Mouse (Mus musculus) liver, embryonic 14.5 days (tissue): ENCODE results near the gene Gm17364. TPM values are rescaled to one million over a fixed set of nuclear protein-coding genes. Genes with fewer than 3 reads are reported as not detected.

ENCODE experiments used
- ATAC-seq: fragments of 200-750 bp; cut with Nextera tagmentation; 2 replicates; pipeline ENCODE4 v1.8.0; 2017; ENCODE audit warnings: moderate number of reproducible peaks, mild to moderate bottlenecking, moderate library complexity; ENCODE audit not compliant: insufficient read depth
- DNase-seq, 3 experiments: peaks; one replicate each; pipeline ENCODE4 v3.0.0-alpha.2; 2012 to 2013; ENCODE audit warnings: low read depth in 3 of 3, low spot score in 3 of 3
- H3K27ac ChIP-seq: fragments of 300-500 bp; sonication (generic); 2 replicates; pipeline ENCODE4 v1.5.1; 2014; ENCODE audit warnings: moderate library complexity, mild to moderate bottlenecking, control low read depth, inconsistent platforms
- H3K27me3 ChIP-seq: fragments of 300-500 bp; sonication (generic); 2 replicates; pipeline ENCODE4 v1.6.1; 2014; ENCODE audit warnings: mild to moderate bottlenecking, low read length, moderate library complexity; ENCODE audit not compliant: control insufficient read depth, insufficient read depth
- H3K36me3 ChIP-seq: fragments of 300-500 bp; sonication (generic); replicated peaks from 2 replicates; pipeline ENCODE4 v1.6.1; 2014; ENCODE audit warnings: low read depth; ENCODE audit not compliant: control insufficient read depth, insufficient read depth
- H3K4me1 ChIP-seq, 2 experiments: fragments of 200-500 bp in 1 of 2; fragments of 300-500 bp in 1 of 2; sonication (generic) in 1 of 2; replicated peaks; 2 replicates each; pipeline ENCODE4 v1.6.1; 2012 to 2014; ENCODE audit warnings: antibody characterized with exemption in 1 of 2, inconsistent platforms in 1 of 2, low read length in 1 of 2; ENCODE audit not compliant: control insufficient read depth in 2 of 2, insufficient read depth in 2 of 2
- H3K4me2 ChIP-seq: fragments of 300-500 bp; sonication (generic); 2 replicates; pipeline ENCODE4 v1.6.1; 2014; ENCODE audit warnings: low read depth, mild to moderate bottlenecking, control low read depth, moderate library complexity
- H3K4me3 ChIP-seq, 2 experiments: fragments of 200-500 bp in 1 of 2; fragments of 300-500 bp in 1 of 2; sonication (generic) in 1 of 2; 2 replicates each; pipeline ENCODE4 v1.5.1; 2012 to 2014; ENCODE audit warnings: low read depth in 2 of 2, low read length in 2 of 2, mild to moderate bottlenecking in 2 of 2, control low read depth in 1 of 2, inconsistent platforms in 1 of 2, moderate library complexity in 1 of 2; ENCODE audit not compliant: insufficient read depth in 1 of 2
- H3K9ac ChIP-seq: fragments of 300-500 bp; sonication (generic); replicated peaks from 2 replicates; pipeline ENCODE4 v1.6.1; 2014; ENCODE audit warnings: mild to moderate bottlenecking, control low read depth, moderate library complexity
- H3K9me3 ChIP-seq: fragments of 300-500 bp; sonication (generic); 2 replicates; pipeline ENCODE4 v1.6.1; 2016; ENCODE audit warnings: low read length, mixed read lengths; ENCODE audit not compliant: control insufficient read depth
- CTCF ChIP-seq: IDR thresholded peaks from 2 replicates; pipeline ENCODE4 v1.5.1; 2016; ENCODE audit warnings: antibody characterized with exemption, low read depth, control low read depth
- EP300 ChIP-seq: IDR thresholded peaks from 2 replicates; pipeline ENCODE4 v1.6.1; 2016; ENCODE audit warnings: antibody characterized with exemption, low read depth
- WGBS: fragments of 180-500 bp; shearing (Covaris S2); extraction: QIAGEN DNeasy Blood & Tissue Kit; methylation state at CpG from one replicate; pipeline ENCODE4 v1.1.7; 2014; ENCODE audit not compliant: insufficient replicate concordance; 5-methylcytosine and 5-hydroxymethylcytosine counted together
- polyA plus RNA-seq, 2 experiments: library from polyadenylated mRNA; depleted of rRNA in 1 of 2; stranded (reverse) in 1 of 2; unstranded in 1 of 2; fragments of >200 nt; fragmentation: Nextera tagmentation in 1 of 2; extraction: Ambion mirVana in 1 of 2; gene quantifications; 2 replicates each; pipeline versions ENCODE4 v1.2.1 to v1.2.3; 2012 to 2014

Gm17364 gene
- polyA plus RNA-seq (2012; rRNA removed) (not detected in 2 replicates), polyA plus RNA-seq (2014; fragmentation: Nextera tagmentation; extraction: Ambion mirVana) (not detected in 2 replicates)

- H3K9ac ChIP-seq, result no peak within 1 kb of the TSS
- no peak within 1 kb of the TSS for H3K4me3 ChIP-seq
- H3K4me2 ChIP-seq, result no peak within 1 kb of the TSS
- no peak within 1 kb of the TSS for H3K27ac ChIP-seq
- no peaks in the 10 kb centered on the region for H3K36me3 ChIP-seq
- H3K4me1 ChIP-seq, result no peaks in the 10 kb centered on the region
- TF ChIP-seq CTCF (no peak), EP300 (no peak)
- no peak for DNase-seq
- no peaks in the 10 kb centered on the region for H3K9me3 ChIP-seq
- no peak for ATAC-seq
- no peaks in the 10 kb centered on the region for H3K27me3 ChIP-seq
- 73% methylated on average over 10 of the region's 10 CpGs for whole genome bisulfite sequencing
Measured at GRCm38 (mm10) chr13:41273927-41274650, at the start of gene Gm17364. Gene Gm17364 (minus strand): TSS chr13:41273977.

- H3K36me3 ChIP-seq, result no peaks in the 10 kb centered on the region
- no peak for TF ChIP-seq EP300
- no peak for TF ChIP-seq CTCF
- H3K4me2 ChIP-seq, result no peak overlapping the region
- no peaks in the 10 kb centered on the region for H3K4me1 ChIP-seq
- H3K4me3 ChIP-seq, result no peak overlapping the region
- no peaks in the 10 kb centered on the region for H3K27me3 ChIP-seq
- H3K9me3 ChIP-seq, result no peaks in the 10 kb centered on the region
- no peak overlapping the region for H3K27ac ChIP-seq
- no peak for ATAC-seq
- no peak overlapping the region for H3K9ac ChIP-seq
- WGBS, result 36% methylated on average over 3 of the region's 3 CpGs
- DNase-seq, result no peak
Measured at GRCm38 (mm10) chr13:41321433-41321832, 47.7 kb upstream of the Gm17364 start.

- H3K27me3 ChIP-seq, result no peaks in the 10 kb centered on the region
- no peaks in the 10 kb centered on the region for H3K36me3 ChIP-seq
- no peak overlapping the region for H3K27ac ChIP-seq
- H3K9me3 ChIP-seq, result no peaks in the 10 kb centered on the region
- no peak overlapping the region for H3K4me2 ChIP-seq
- no peaks in the 10 kb centered on the region for H3K4me1 ChIP-seq
- DNase-seq (no peak), ATAC-seq (no peak)
- H3K4me3 ChIP-seq, result no peak overlapping the region
- 65% methylated on average over 5 of the region's 5 CpGs for WGBS
- no peak for TF ChIP-seq EP300
- no peak for TF ChIP-seq CTCF
- no peak overlapping the region for H3K9ac ChIP-seq
Measured at GRCm38 (mm10) chr13:41320749-41321148, 47.0 kb upstream of the Gm17364 start.

- no peaks in the 10 kb centered on the region for H3K36me3 ChIP-seq
- no peak for TF ChIP-seq EP300
- TF ChIP-seq CTCF, result peak; percentile 77
- H3K4me2 ChIP-seq, result no peak overlapping the region
- WGBS, result 55% methylated on average over 10 of the region's 10 CpGs
- no peak overlapping the region for H3K4me3 ChIP-seq
- H3K4me1 ChIP-seq, result no peaks in the 10 kb centered on the region
- no peaks in the 10 kb centered on the region for H3K9me3 ChIP-seq
- no peak overlapping the region for H3K9ac ChIP-seq
- DNase-seq (peak; percentile 24 to 43 (median 29)), ATAC-seq (no peak)
- no peaks in the 10 kb centered on the region for H3K27me3 ChIP-seq
- no peak overlapping the region for H3K27ac ChIP-seq
Measured at GRCm38 (mm10) chr13:41302716-41303115, 28.9 kb upstream of the Gm17364 start.

- no peak for ATAC-seq
Measured at GRCm38 (mm10) chr13:41300037-41300436, 26.3 kb upstream of the Gm17364 start.

More at GRCm38 (mm10) chr13:41300037-41300436, 26.3 kb upstream of the Gm17364 start:
- no peaks in the 10 kb centered on the region for H3K36me3 ChIP-seq
- H3K9me3 ChIP-seq, result no peaks in the 10 kb centered on the region
- H3K27ac ChIP-seq, result no peak overlapping the region
- 39% methylated on average over 4 of the region's 4 CpGs for WGBS
- no peak overlapping the region for H3K9ac ChIP-seq
- H3K4me3 ChIP-seq, result no peak overlapping the region
- DNase-seq, result no peak
- no peaks in the 10 kb centered on the region for H3K4me1 ChIP-seq
- no peak for TF ChIP-seq CTCF
- TF ChIP-seq EP300, result no peak
- H3K27me3 ChIP-seq, result no peaks in the 10 kb centered on the region
- H3K4me2 ChIP-seq, result no peak overlapping the region
